Mouse (Mus musculus) hindbrain, embryonic 13.5 days (tissue): ENCODE results near the gene Frem1. TPM values are rescaled to one million over a fixed set of nuclear protein-coding genes. Genes with fewer than 3 reads are reported as not detected.

Experiments
- ATAC-seq: fragments of 200-750 bp; cut with Nextera tagmentation; 2 replicates; pipeline ENCODE4 v1.8.0; 2017; ENCODE audit warnings: moderate TSS enrichment; ENCODE audit not compliant: low FRiP score
- H3K27ac ChIP-seq: fragments of 300-500 bp; sonication (generic); 2 replicates; pipeline ENCODE4 v1.5.1; 2015; ENCODE audit warnings: inconsistent platforms, mild to moderate bottlenecking, moderate library complexity
- H3K27me3 ChIP-seq: fragments of 300-500 bp; sonication (generic); 2 replicates; pipeline ENCODE4 v1.6.1; 2015; ENCODE audit warnings: mild to moderate bottlenecking, inconsistent platforms
- H3K36me3 ChIP-seq: fragments of 300-500 bp; sonication (generic); 2 replicates; pipeline ENCODE4 v1.6.1; 2015; ENCODE audit warnings: mild to moderate bottlenecking, inconsistent platforms
- H3K4me1 ChIP-seq: fragments of 300-500 bp; sonication (generic); replicated peaks from 2 replicates; pipeline ENCODE4 v1.6.1; 2015; ENCODE audit warnings: inconsistent platforms
- H3K4me2 ChIP-seq: fragments of 300-500 bp; sonication (generic); 2 replicates; pipeline ENCODE4 v1.6.1; 2015; ENCODE audit warnings: inconsistent platforms, mild to moderate bottlenecking, moderate library complexity
- H3K4me3 ChIP-seq: fragments of 300-500 bp; sonication (generic); 2 replicates; pipeline ENCODE4 v1.5.1; 2015; ENCODE audit warnings: mild to moderate bottlenecking, inconsistent platforms
- H3K9ac ChIP-seq: fragments of 300-500 bp; sonication (generic); 2 replicates; pipeline ENCODE4 v1.6.1; 2015; ENCODE audit warnings: mild to moderate bottlenecking, inconsistent platforms
- H3K9me3 ChIP-seq: fragments of 300-500 bp; sonication (generic); 2 replicates; pipeline ENCODE4 v1.6.1; 2016; ENCODE audit warnings: inconsistent platforms
- WGBS: fragments of 180-500 bp; shearing (Covaris S2); methylation state at CpG from one replicate; pipeline ENCODE4 v1.1.7; 2015; 5-methylcytosine and 5-hydroxymethylcytosine counted together
- polyA plus RNA-seq: library from polyadenylated mRNA; unstranded; fragments of >200 nt; fragmentation: Nextera tagmentation; extraction: Ambion mirVana; gene quantifications from 2 replicates; pipeline ENCODE4 v1.2.1, GENCODE M21; 2015

Frem1 gene
- polyA plus RNA-seq, 1 experiment from 2014 or later: 3.4 TPM

DNA sequence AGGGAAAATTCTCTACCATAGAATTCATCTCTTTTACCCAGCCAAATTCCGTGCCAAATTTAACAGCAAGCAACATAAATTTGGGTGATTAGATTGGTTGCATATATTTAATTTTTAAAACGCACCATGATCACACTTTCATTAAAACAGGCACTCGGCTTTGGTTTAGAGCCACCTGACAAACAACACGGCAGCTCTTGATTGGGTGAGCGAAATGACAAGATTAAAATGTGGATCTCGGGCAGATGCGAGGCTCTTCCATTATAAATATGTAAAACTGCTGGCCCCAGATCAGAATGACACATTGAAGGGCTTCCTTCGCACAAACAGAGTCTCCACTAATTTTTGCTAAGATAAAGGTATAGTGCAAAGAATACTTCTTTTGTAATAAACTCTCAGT lies 105.4 kb downstream of the Frem1 start:
- H3K9ac ChIP-seq: no peak overlapping the region

DNA sequence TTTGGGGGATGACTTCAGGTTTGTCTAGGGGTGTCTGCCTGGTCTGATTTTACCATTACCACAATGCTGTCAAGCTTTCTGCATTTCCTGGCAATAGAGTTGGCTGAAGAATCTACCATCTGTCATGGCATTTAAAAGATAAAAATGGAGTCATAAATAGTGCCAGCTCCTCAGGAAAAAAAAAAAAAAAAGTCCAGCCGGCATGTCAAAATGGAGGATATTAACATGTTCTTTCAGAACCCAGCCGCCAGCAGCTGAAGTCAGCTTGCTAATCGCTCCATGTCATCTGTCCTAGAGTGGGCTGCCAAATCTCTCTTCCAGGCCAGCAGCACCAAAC lies 105.9 kb downstream of the Frem1 start:
- peak; percentile 53 for ATAC-seq
- WGBS: 32% methylated on average over 3 of the region's 3 CpGs
- Histone ChIP-seq H3K9ac (no peak overlapping the region), H3K36me3 (no peaks in the 10 kb centered on the region), H3K4me2 (peak overlapping the region; percentile 30; the same call in 1 of the 2 replicates), H3K27me3 (no peaks in the 10 kb centered on the region), H3K4me3 (no peak overlapping the region), H3K9me3 (no peaks in the 10 kb centered on the region), H3K4me1 (peaks cover 29% of the 10 kb centered on the region), H3K27ac (peak overlapping the region; percentile 89)

More for the DNA sequence above, 105.4 kb downstream of the Frem1 start:
- Histone ChIP-seq H3K9me3 (no peaks in the 10 kb centered on the region), H3K4me3 (no peak overlapping the region), H3K4me1 (peaks cover 29% of the 10 kb centered on the region), H3K27me3 (no peaks in the 10 kb centered on the region), H3K27ac (peak overlapping the region; percentile 78), H3K36me3 (no peaks in the 10 kb centered on the region), H3K4me2 (no peak overlapping the region)
- 55% methylated on average over 8 of the region's 8 CpGs for WGBS
- ATAC-seq: no peak

DNA sequence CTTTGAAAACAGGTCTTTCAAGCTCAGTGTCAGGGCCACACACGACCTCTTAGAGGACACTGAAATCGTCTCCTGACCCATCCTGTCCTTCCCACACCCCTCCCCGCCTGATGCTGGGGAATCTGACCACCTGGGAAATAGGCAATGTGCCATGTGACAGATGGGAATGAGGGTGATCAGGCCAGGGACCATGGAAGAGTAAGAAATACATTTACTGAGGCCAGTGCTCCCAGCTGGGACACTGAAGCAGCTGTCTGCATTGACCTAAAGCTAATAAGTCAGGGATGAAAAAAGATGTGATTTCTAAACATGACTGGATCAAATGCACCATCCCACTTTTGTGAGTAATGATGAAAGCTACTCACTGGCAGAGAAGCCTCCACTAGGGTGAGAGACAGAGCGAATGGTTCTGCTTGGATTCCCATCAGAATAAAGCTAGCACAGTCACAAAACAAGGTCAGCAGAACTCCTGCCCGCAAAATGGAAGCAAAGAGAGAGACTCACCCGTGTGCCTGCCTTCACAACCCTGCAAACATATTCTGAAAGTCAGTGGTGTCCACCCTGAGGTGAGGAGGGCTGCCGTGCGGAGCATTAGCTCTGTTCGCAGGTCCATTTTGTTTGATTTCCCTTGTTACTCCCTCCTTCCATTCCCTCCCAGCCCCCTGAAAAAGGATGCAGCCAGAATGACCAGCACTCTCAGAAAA lies 106.4 kb downstream of the Frem1 start:
- Histone ChIP-seq H3K4me3 (no peak overlapping the region), H3K27me3 (no peaks in the 10 kb centered on the region), H3K36me3 (no peaks in the 10 kb centered on the region), H3K4me2 (peak overlapping the region; percentile 30; the same call in 1 of the 2 replicates), H3K9me3 (no peaks in the 10 kb centered on the region), H3K9ac (no peak overlapping the region), H3K4me1 (peaks cover 29% of the 10 kb centered on the region), H3K27ac (peak overlapping the region; percentile 89)
- ATAC-seq: peak; percentile 43
- WGBS: 48% methylated on average over 9 of the region's 9 CpGs

DNA sequence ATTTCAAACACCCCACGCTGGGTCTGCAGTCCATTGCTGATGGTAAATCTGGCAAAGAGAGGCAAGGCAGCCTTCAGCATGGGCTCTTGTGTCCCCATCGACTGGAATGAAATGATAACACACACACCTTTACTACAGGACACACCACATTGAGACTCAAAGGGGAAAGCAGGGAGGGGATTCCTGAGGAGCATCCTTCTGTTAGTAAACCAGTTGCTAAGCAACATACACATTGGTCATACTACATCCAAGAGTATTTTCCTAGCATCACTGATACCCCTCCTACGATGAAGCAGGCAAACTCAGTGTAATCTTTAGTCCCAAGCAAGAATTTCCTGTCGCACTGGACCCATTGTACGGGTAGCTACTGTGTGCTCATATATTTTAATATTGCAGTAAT lies 111.5 kb downstream of the Frem1 start:
- H3K4me3 ChIP-seq: no peak overlapping the region
- H3K27me3 ChIP-seq: no peaks in the 10 kb centered on the region
- no peaks in the 10 kb centered on the region for H3K9me3 ChIP-seq
- no peaks in the 10 kb centered on the region for H3K36me3 ChIP-seq
- no peak for ATAC-seq
- 84% methylated on average over 5 of the region's 5 CpGs for WGBS
- no peak overlapping the region for H3K9ac ChIP-seq
- H3K4me2 ChIP-seq: no peak overlapping the region
- no peak overlapping the region for H3K27ac ChIP-seq
- H3K4me1 ChIP-seq: peaks cover 4% of the 10 kb centered on the region

DNA sequence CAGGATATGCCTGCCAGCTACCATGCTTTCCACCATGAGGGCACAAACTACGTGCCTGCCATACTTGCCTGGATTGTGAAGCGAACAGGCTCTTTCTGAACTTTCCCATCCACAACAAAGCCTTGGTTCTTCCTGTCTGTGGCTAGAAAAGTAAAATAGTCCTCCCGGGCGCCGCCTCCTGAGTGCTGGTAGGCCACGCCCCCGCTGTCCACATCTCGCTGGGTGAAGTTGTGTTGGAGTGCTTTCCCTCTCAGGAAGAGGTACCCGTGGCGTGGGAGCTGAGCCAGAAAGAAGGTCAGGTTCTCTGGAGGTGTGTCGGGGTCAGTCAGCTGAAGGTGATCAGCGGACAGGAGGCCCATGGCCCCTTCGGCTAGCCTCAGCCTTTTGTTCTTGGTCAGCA lies 111.9 kb downstream of the Frem1 start:
- Histone ChIP-seq H3K27ac (no peak overlapping the region), H3K36me3 (no peaks in the 10 kb centered on the region), H3K27me3 (no peaks in the 10 kb centered on the region), H3K4me3 (no peak overlapping the region), H3K4me2 (no peak overlapping the region), H3K4me1 (no peaks in the 10 kb centered on the region), H3K9ac (no peak overlapping the region), H3K9me3 (no peaks in the 10 kb centered on the region)
- WGBS: 83% methylated on average over 13 of the region's 13 CpGs
- ATAC-seq: no peak

DNA sequence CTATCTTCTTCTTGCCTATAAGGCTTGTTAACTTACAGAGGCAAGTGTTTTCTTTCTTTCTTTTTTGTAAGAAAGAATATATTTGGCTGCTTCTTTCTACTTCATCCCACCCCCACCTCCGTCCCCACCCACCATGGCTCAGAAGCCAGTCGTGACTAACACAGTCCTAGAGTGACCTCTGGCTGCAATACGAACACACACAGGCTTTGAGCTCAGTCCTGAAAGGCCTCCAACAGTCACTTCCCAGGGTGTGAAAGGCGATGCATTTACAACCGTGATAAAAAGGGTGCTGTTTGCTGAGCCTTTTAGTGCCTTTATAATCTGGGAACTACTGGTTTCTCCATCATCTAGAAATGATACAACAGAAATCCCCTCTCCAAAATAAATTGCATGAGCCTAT lies 117.8 kb downstream of the Frem1 start:
- no peaks in the 10 kb centered on the region for H3K36me3 ChIP-seq
- peaks cover 2% of the 10 kb centered on the region; the same call in 1 of the 2 replicates for H3K4me1 ChIP-seq
- ATAC-seq: peak; percentile 96
- no peaks in the 10 kb centered on the region for H3K9me3 ChIP-seq
- WGBS: 7% methylated on average over 5 of the region's 5 CpGs
- H3K27ac ChIP-seq: 0 out of 2 replicates have a peak overlapping the region, but pooled peaks have one; percentile 24
- no peak overlapping the region for H3K9ac ChIP-seq
- peak overlapping the region; percentile 47 for H3K4me2 ChIP-seq
- H3K4me3 ChIP-seq: no peak overlapping the region
- no peaks in the 10 kb centered on the region for H3K27me3 ChIP-seq

DNA sequence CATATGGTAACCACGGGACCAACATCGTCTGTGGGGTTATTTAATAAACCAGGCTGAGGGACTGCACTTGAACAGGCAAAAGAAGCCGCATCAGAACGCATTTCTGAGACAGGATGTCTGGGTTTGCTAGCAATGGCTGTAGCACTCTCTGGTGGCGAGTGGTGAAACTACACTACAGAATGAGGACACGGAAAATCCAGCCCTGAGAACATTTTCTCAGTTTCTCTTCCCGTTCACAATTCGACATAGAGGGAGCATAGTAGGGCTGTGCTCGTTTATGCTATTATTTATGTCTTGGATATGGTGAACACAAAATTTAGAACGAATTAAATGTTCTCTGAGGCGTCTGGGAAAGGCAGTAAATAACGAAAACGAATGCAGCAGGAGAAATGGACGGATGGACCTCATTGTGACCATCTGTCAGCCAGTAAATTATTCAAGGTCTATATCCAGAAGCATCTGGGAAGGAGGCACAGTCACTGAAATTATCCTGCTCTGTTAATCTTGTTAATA lies 118.4 kb downstream of the Frem1 start:
- peak overlapping the region; percentile 17 for H3K4me3 ChIP-seq
- no peaks in the 10 kb centered on the region for H3K36me3 ChIP-seq
- peak overlapping the region; percentile 47 for H3K4me2 ChIP-seq
- WGBS: 7% methylated on average over 14 of the region's 14 CpGs
- H3K4me1 ChIP-seq: peaks cover 2% of the 10 kb centered on the region; the same call in 1 of the 2 replicates
- peak overlapping the region; percentile 62; the same call in 1 of the 2 replicates for H3K9ac ChIP-seq
- H3K27ac ChIP-seq: peak overlapping the region; percentile 44
- peak; percentile 75 for ATAC-seq
- H3K27me3 ChIP-seq: no peaks in the 10 kb centered on the region
- H3K9me3 ChIP-seq: no peaks in the 10 kb centered on the region

DNA sequence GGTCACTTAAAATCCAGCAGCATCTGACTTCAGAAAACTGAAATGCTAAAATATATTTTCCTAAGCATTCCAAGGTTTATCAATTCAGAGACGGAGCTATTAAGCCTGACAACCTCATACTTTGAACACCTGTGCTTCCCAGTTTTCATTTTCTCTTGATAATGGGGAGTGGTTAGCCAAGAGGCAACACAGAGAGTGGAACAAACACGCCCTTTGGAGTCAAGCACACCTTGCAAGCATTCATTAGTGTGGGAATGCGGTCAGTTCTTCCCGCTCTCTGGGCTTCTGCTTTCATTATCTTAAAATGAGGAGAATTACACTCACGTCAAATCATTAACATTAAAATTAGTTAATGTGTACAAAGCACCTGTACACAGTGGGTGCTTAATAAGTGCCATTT lies 122.1 kb downstream of the Frem1 start:
- H3K27me3 ChIP-seq: no peaks in the 10 kb centered on the region
- H3K9ac ChIP-seq: no peak overlapping the region
- no peak overlapping the region for H3K27ac ChIP-seq
- 86% methylated on average over 5 of the region's 5 CpGs for WGBS
- no peaks in the 10 kb centered on the region for H3K9me3 ChIP-seq
- H3K4me3 ChIP-seq: no peak overlapping the region
- peaks cover 2% of the 10 kb centered on the region; the same call in 1 of the 2 replicates for H3K4me1 ChIP-seq
- H3K36me3 ChIP-seq: no peaks in the 10 kb centered on the region
- no peak for ATAC-seq
- no peak overlapping the region for H3K4me2 ChIP-seq

DNA sequence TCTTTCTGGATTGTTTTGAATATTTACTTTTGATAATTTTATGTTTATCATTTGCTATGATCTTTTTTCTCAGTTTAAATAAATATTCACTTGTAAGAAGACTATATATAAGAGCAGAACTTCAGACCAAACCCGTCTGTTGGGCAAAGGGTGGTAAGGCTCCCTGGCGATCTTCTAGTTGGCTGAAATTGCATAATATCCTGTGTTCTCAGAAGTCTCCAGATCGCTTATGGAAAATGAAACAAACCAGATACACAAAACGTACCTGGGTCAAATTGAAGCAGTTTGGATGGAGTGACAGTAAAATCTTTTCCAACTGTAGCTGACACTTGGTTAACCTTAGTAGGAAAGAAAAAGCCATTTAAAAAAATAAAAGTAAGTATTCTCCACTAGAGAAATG lies 130.2 kb downstream of the Frem1 start:
- H3K9me3 ChIP-seq: no peaks in the 10 kb centered on the region
- H3K4me1 ChIP-seq: peaks cover 13% of the 10 kb centered on the region
- no peak overlapping the region for H3K9ac ChIP-seq
- 85% methylated on average over 4 of the region's 4 CpGs for WGBS
- no peak overlapping the region for H3K4me2 ChIP-seq
- H3K4me3 ChIP-seq: no peak overlapping the region
- no peaks in the 10 kb centered on the region for H3K36me3 ChIP-seq
- ATAC-seq: no peak
- peaks cover 2% of the 10 kb centered on the region; the same call in 1 of the 2 replicates for H3K27me3 ChIP-seq
- H3K27ac ChIP-seq: no peak overlapping the region

DNA sequence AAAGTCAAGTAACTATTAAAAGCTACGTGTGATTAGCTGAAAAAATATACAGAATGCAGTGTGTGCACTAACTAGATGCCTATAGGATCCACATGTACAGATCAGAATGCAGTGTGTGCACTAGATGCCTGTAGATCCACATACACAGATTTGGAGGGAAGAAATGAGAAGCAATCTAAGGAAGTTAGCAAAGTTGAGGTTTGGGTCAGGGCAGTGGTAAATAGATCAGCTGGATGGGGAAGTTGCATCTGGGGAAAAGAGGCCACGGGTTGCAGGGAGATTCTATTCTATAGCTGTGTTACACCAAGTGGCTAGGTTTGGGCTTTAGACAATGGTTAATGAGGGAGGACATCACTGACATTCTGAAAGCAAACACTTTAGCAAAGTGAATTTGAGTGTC lies 133.5 kb downstream of the Frem1 start:
- 72% methylated on average over 2 of the region's 2 CpGs for WGBS
- Histone ChIP-seq H3K4me2 (no peak overlapping the region), H3K27me3 (peaks cover 2% of the 10 kb centered on the region; the same call in 1 of the 2 replicates), H3K27ac (no peak overlapping the region), H3K9ac (no peak overlapping the region), H3K4me3 (no peak overlapping the region), H3K36me3 (no peaks in the 10 kb centered on the region), H3K9me3 (no peaks in the 10 kb centered on the region), H3K4me1 (peaks cover 39% of the 10 kb centered on the region)
- ATAC-seq: no peak

DNA sequence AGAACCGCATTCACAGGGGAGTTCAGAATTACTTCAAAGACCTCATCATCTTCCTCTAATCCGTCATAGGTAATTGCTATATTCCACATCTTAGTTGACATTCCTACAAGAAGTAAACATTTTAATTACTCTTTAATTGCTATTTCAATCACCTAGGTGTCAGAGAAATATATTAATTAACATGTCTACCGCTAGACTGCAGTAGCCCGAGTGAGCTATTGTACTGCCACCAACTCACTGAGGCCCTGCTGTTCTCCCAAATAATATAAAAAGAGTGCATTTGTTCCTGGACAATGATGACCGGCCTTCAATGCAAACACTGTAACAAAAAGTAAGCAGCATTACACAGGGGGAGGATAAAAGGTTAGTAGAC lies 135.5 kb downstream of the Frem1 start:
- Histone ChIP-seq H3K9me3 (no peaks in the 10 kb centered on the region), H3K36me3 (no peaks in the 10 kb centered on the region), H3K4me2 (peak overlapping the region; percentile 40), H3K27ac (peak overlapping the region; percentile 49), H3K4me3 (0 out of 2 replicates have a peak overlapping the region, but pooled peaks have one; percentile 11), H3K9ac (0 out of 2 replicates have a peak overlapping the region, but pooled peaks have one; percentile 3), H3K4me1 (peaks cover 39% of the 10 kb centered on the region), H3K27me3 (peaks cover 2% of the 10 kb centered on the region; the same call in 1 of the 2 replicates)
- WGBS: 11% methylated on average over 5 of the region's 5 CpGs
- ATAC-seq: peak; percentile 65

DNA sequence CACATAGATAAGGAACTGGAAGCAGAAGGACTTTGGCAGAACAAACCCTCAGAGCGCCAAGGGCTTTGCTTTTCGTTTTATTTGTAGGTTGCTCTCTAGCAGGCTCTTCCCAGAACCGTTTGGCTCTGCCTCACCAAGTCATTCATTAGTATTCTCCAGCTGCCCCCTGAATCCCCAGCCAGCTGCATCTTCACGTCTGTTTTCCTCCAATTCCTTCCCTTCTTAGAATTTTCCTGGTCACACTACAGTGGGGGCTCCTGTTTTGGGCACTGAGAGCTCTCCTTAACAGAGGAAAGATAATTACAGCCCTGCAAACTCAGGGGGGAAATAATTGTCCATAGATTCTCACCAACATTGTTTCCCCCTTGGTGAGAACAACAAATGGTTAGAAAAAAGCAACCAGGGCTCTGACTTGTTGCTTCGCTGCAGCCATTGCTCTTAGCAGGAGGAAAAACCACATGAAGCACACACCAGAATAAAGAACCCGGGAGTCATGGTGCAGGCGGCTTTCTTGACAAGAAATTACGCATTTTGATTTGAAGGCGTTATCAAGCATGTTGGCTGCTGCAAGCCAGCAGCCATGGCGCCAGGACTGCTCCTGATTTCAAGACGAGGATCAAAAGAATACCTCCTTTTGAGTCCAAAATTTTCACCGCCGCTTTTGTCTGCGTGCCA lies 136.0 kb downstream of the Frem1 start:
- ATAC-seq: peak; percentile 82
- Histone ChIP-seq H3K27ac (peak overlapping the region; percentile 49), H3K4me1 (peaks cover 39% of the 10 kb centered on the region), H3K4me3 (0 out of 2 replicates have a peak overlapping the region, but pooled peaks have one; percentile 11), H3K27me3 (peaks cover 2% of the 10 kb centered on the region; the same call in 1 of the 2 replicates), H3K36me3 (no peaks in the 10 kb centered on the region), H3K9ac (0 out of 2 replicates have a peak overlapping the region, but pooled peaks have one; percentile 3), H3K4me2 (peak overlapping the region; percentile 40), H3K9me3 (no peaks in the 10 kb centered on the region)
- 13% methylated on average over 14 of the region's 14 CpGs for WGBS
